Mouse (Mus musculus) kidney, postnatal 36 days (tissue): ENCODE results near the gene Cblb.
A peak's percentile ranks its signal among the peaks of the same experiment; 100 is the strongest.

Experiments
- DNase-seq, 2 experiments: peaks; one replicate each; pipeline ENCODE4 v3.0.0; 2021 to 2022; ENCODE audit warnings: mixed read lengths in 2 of 2

Cblb gene

DNA sequence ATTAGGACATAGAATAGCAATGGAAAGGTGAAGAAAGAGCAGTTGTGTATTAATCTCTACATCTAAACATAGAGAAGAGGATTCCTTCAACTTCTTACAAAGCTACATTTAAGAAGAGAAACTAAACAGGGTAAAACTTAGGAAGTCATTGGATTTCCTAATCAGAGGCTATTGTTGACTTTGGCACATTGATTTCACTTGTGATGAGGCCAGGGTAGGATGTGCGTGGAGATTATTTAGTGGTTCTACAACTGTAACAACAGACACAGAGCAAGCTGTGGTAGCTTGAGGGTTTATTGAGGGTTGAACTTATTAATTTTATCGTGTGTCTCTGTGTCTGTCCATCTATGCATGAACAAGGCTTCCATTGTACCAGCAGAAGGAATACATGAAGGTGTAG lies 7.8 kb downstream of the Cblb start:
- DNase-seq: peak in 1 of 2 experiments; percentile 30

DNA sequence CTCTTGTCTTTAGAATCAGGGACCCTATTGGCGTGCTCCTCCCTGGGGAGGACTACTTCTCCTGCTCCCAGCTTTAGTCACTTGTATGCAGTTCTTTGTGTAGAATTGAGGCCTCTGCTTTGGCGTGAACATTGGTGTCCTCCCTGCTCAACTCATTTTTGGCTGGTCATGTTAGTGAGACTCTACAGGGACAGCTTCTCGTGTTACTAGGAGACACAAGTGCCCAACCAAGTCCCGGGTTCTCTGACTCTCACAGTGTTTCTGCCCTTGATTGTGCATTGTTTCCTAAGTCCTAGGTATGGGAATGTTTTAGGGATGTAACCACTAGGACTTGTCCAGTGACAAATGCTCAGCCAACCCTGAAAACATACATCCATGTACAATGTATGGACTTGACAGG lies 9.9 kb downstream of the Cblb start:
- DNase-seq: no peak

DNA sequence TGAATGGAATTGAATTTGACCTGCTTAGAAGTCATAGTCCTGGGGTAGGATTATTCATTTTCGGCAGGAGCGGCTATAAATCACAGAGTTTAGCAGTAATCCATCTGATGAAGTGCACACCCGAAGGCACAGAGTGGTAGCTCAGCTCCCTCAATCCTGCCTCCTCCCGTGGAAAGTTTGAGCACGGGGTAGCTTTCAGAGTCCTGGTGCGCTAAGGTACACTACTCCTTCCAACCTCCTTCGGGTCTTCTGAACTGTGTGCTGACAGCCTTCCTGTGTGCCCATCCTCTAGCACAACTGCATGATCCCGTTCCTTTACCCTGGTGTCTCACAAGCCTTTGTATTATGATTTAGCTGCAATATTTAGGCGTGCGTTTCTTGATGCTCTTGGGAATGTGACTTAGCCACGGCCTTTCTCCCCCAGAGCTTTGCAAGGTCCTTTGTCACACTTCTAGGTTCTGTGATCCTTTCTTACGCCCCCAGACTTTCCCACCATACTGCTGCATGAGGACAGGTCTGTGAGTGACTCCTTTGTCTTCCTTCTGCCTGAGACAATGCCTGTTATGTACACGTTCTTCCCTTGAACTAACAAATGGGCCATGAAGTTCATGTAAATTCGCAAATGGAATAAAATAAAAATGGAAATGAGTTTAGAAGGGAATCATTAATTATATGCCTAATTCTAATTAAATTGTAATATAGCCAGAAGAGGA lies 11.8 kb downstream of the Cblb start:
- no peak for DNase-seq

DNA sequence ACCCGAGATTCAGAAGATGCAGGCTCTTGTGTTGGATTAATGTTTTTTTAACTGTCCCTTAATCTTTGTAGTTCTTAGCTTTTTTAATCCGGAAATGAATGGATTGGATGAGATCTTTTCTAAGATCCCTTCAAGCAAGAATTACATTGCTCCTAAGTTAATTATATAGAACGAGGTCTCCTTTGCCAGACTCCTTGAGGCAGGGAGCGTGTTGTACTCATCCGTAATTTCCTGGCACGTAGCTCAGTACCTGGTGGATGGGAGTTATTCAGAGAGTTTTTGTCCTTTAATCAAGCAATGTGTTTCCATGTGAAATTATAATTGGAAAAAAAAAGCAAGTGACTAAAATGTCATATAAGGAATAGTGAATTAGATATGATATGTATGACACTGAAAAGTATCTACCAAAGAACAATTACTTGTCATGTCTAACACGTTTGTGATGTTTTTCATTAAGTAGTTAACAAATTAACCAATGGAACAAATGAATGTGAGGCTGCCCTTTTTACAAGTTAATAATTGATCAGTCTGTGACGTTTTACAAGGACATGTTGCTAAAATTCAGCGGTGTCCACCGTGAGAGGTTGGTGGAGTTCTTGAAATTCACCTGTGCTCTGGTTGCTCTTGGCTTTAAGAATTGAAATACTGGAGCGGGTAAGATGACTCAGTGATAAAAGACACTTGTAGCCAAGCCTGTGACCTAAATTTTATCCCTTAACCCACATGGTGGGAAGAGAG lies 12.5 kb downstream of the Cblb start:
- peak; percentile 35 to 57 for DNase-seq

DNA sequence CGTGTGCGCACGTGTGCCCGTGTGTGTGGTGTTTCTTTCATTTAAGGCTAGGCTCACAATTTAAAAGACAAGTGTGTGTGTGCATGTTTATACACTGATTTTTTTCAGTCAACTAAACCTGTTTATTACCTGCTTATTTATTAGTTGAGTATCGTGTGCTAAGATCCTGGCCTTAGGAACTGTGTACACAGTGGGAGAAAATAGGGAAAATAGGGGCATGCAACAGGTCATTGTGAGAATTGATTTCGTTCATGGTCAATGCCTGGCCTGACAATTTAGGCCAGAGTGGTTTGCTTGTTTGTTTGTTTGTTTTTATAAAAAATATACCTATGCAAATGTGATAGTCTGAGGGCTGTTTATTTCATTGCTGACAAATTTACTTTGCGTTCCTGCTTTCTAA lies 13.5 kb downstream of the Cblb start:
- DNase-seq: no peak

DNA sequence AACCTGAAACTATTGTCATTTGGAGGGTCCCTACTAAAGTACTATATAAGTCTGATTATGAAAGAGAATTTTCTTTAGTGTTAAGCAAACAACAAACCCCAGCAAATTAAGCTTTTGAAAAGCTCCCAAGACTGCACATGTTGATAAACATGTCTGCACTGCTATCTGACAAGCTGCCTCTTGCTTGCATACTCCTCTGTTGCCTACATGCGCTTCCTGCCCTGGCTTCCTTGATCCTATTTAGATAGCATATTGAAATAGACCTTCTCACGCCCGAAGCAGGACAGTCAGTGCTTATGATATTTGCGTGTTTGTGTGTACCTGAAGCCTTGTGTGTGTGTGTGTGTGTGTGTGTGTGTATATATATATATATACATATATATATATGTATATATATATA lies 14.0 kb downstream of the Cblb start:
- no peak for DNase-seq

DNA sequence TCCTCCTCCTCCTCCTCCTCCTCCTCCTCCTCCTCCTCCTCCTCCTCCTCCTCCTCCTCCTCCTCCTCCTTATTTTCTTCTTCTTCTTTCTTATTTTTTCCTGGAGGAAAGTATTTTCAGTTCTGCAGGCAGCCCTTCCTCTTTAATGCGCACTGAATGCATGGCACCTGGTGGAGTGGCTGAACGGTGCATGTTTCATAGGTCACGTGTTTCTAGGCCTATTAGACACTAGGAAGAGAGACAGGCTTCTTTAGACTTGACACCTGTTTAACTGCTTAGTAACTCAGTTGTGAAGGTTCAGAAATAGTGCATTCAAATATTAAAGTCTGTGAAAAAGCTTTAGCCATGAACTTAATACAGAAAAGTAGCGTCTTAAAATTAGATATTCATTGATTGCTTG lies 15.4 kb downstream of the Cblb start:
- no peak for DNase-seq

DNA sequence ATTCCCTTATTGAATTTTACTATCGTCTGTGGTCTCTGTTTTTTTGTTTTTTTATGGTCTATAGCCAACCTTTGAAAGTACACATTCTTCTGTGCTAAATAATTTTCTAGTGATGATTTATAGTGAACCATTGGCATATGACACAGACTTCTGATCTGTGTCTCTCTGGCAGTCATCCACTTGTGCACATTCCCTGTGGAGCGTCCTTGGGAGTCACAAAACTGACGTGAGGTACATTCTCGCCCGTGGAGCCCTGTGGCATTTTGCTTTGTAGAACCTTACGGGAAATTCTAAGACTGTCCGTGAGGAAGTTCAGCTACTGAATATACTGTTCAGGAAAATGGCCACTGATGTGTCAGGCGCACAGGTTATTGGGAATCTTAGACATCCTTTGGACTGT lies 20.1 kb downstream of the Cblb start:
- no peak for DNase-seq

DNA sequence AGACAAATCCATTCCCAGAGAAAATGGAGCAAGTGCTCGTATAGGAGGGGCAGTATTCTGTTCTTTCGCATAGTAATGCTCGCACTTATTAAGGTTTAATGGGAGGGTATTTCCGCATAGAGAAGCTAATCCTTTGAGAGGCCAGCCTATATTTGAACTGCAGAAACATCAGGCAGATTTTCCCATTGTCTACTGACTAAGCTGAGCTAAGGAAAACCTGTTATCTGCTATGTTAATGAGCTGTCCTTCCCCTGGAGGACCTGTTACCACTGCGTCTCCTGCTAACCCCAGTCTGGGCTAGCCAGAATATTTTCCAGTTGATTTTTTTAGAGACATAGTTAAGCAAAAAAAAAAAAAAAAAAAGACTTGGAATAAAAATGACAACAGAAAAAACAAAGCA lies 21.7 kb downstream of the Cblb start:
- no peak for DNase-seq

DNA sequence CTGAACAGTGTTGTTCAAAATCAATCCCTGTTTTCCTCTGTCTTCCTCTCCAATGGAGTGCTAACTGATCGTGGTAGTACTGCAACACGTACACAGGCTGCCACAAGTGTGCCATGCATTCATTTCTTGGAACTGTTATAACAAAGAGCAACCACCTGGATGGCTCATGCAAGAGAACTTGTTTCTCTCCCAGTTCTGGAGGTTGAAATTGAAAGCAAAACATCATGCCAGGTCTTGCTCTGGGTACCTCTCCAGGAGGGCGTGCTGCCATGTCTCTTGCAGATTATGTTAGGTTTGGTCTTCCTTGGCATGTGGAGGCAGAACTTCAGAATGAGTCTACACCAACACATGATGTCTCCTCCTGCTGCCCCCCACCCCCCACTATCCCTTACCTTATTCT lies 24.2 kb downstream of the Cblb start:
- no peak for DNase-seq

DNA sequence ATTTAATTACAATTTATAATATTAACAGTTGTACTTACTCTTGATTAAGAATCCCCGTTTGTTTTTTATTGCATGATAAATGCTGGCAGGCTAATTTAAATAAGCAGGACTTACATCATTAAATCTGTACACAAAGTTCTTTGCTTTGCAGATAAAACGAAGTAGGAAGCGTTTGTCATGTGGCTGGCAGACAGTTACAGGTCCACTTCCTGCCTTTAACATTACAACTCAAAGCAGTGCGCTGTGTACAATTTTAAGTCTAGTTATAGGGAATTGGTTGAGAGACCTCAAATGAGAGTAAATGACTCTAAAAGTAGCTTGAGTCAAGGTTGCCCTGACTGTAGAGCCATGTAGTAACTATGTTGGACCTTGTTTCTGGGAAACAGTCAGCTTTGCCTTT lies 25.1 kb downstream of the Cblb start:
- no peak for DNase-seq

DNA sequence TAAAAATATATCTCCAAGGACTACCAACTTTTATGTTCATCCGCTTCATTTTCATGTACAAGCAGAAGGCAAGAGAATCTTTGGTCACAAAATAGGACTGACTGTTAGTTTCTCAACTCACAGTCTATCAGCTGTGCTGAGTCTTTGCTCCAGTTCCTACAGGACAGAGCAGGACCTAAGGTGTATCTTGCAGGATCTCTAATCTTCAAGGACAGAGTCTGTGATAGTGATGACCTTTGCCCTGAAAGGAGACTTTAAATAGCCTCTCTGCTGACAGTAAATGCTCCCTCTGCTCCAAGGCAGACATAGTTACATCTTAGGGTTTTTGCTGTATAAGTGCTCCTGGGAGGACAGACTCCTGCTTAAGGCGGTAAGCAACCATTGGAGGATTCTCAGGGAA lies 26.3 kb downstream of the Cblb start:
- DNase-seq: no peak

DNA sequence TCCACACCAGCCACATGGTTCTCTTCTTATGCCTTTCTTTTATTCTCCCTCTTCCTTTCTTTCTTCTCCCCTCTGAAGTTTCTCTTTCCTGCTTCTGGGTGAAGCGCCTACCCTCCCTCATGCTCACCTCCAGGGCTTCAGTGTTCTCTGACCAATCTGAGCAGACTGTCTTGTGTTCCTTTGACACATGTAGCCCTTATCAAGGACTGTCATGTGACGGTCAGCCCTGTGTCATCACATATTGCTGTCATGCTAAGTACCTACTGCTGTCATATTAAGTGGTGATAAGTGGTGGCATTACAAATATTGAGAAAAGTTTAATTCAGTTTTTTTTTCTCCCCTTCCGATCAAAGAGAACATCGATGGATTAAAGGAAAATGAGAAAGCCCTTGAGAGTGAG lies 28.5 kb downstream of the Cblb start:
- no peak for DNase-seq

DNA sequence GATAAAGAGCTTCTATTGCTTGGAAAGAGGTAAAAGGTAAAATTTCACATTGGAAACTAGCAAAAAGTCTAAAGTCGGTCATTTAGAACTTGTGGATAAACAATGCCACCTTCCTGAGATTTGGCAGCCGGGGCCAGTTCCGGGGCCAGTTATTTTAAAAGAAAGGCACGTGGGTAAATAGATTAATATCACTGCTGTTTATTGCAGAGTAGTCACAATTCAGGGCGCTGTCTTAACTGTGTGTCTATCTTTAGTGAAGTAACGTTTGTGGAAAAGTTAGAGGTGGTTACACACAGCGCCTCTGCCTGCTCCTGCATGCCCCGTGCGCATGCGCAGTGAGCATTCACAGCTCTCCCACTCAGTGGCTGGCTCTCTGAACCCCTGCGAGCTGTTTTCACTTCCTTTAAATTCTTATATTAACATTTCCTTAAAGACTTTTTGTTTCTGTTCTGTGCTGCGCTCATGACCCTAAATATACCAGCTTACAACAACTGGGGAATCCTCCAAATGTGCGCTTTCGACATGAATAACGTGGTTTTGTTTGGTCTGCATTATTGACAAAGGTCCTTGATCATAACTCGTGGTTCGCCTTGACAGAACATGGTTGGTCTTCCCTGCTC lies 29.2 kb downstream of the Cblb start:
- peak in 1 of 2 experiments; percentile 55 for DNase-seq

DNA sequence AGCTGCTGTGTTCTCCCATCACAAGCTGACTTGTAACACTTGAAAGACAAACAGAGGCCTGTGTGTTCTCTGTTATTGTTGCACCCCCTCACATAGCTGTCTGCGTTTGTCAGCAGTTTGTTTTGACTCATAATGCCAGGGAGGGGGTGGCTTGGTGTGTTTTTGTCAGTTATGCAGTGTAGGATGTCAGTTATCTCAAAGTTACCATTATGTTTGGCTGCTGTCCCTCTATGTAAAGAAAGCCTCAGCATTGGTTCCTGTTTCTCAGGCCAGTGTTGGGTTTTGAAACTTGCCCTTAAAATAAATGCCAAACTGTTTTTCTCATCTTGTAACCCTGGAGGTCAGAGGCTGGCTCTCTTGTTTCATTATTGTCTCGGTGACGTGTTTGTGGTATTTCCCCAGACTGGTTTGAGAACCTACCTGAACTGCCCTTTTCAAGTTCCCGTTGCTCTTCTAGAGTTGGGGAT lies 30.0 kb downstream of the Cblb start:
- DNase-seq: peak in 1 of 2 experiments; percentile 32

DNA sequence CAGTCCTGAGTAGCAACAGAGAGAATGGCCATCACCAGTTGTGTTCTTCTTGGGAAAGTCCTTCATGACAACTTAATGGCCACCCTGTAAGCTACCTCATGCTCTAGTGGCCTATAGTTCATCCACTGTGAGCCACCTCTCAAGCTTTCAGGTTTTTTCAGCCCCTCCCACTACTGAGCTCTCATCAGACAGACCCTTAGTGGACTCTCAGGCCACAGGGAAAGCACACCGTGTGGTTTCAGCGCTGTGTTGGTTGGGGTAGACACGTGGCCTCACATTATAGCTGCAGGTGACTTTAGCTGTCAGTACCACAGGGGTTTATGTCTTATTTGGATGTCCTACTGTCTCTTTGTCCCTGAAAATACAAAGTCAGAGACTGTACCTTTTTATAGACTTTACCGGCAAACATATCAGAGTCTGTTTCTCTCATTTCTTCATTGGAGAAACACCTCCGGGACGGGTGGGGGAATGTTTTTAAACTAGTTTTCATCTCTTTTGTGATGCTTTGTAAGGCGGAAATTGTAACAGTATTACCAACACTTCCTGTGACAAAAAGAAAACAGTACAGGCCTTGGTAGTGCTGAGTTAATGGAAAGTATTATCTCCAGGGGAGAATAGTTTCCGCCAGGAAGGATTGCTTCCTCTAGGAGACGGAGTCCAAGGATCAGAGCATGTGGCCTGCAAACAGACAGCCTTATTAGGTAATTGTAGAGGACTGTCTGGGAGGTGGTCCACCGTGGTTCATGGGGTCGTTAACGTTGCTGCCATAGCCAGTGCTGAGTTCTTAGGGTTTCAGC lies 33.5 kb downstream of the Cblb start:
- peak; percentile 25 to 61 for DNase-seq

DNA sequence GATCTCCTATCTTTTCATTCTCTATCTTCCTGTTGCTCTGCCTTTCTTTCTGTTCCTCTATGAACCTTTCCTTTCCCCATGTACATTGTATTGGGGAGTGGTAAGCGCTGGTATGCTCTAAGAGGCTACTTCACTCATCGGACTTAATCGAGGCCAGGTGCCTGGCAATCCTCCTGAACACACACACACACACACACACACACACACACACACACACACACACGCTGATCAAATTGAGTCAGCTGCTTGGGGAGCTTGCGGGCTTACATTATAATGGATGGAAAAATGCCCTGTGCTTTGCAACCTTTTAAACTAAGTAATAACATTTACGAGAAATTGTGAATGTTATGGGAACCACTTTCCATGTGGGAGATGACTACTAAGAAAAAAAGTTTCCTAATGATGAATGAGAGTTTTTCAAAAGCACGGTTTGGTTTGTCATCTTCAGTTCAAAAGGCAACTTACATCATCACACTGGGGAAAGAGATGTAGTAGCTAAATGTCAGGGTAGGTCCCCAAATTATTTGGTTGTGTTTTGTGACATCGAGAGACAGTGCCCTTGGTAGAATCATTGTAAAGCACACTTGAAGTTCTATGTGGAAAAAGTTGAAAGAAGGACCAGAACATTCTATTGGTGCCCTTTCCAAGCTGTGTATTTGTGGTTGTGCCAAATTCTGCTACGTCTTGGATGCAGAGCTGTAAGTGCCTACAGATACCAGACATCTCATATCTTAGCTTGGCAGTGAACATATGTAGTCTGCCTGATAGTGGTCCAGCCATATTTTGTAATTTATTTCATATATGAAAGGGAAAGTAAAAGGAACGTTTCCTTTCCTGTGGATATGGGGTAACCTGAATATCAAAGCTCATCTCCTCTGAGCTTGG lies 36.8 kb downstream of the Cblb start:
- DNase-seq: no peak

DNA sequence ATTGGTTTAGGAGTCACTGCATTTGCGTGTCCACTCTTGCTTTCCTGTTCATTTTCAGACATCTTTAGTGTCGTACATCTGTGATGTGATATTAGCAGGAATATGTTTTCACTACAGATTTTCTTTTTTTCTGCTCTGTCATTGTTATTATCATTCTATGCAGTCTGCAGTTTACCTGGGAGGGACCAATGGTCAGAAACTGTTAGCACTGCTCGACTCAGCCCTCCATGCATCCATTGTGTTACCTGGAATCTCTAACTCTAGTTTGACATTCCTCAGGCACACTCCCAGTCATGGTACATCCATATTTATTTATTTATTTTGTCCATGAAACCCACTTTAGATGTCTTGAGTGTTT lies 37.5 kb downstream of the Cblb start:
- DNase-seq: no peak

DNA sequence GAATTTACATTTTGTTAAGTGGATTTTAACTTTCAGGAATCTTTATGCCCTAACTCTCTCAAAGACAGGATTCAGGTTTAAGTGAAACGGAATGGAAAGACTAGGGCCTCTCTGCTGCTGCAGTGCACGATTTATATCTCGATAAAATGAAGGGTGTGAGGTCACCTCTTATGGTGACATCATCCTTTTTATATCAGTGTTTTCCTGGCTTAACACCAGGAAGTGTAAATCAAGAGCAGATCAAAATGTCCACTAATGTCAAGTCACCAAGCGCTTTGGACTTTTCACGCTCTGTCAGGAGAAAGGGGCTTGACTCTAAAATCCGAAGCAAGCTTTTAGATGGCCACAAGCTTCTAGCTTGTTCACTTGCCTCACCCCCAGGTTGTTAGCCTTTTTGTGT lies 38.6 kb downstream of the Cblb start:
- DNase-seq: no peak

DNA sequence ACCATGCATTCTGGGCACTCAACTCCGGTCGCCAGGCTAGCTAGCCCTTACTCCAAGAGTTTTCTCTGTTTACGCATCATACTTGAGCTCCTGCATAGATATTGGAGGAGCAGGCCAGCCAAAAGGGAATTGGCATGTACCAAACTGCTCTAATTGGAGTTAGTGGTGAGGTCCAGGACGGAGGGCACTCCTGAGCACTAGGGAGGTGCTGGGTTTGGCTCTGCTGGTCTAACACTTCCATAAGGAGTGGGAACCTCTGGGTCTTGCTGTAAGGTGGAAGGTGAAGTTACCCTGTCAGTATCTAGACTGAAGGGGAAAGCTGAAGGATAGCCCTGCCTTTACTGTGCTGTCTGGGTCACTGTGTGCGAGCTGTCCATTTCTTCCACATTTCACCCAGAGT lies 39.1 kb downstream of the Cblb start:
- no peak for DNase-seq

DNA sequence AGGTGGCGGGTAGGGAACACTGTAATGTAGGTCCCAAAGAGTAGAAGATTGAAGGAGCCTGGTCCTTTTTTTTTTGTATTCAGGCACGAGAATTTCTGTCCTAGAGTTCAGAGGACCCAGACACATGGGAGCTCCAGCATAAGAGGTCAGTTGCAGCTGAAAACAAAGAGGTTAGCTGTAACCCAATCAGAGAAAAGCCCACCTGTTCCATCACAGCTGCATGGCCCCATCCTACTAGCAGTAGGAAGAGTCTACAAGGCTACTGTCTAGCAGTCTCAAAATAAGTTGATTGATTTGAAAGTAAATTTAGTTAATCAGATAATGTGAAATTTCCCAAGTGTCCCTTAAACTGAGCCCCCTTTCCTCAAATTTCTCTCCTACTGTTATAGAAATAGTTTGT lies 40.3 kb downstream of the Cblb start:
- no peak for DNase-seq

DNA sequence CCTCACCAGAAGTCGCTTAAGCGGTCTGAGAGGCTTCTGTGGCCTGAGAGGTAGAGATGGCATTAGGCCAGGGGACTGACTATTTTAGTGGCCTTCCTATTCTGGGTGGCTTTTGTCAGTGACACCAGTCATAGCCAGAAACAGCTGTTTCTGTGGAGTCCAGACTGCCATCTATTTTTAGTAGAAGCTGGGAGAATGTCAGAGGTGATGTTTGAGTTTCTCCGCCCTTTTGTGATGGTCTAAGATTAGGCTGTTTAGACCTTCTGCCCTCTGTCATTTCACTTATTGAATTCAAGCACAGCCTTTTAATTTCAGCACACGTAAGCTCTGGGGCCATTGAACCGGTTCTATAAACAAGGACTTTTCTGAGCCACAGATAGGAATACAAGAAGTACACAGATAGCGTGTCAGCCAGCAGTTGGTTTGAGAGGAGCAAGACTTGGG lies 40.8 kb downstream of the Cblb start:
- DNase-seq: peak in 1 of 2 experiments; percentile 37
